Mouse (Mus musculus) lung, postnatal 4 days (tissue): ENCODE results near the gene Gm3752.
"Not testable (repeated sequence)": the region's sequence is repeated elsewhere in the genome, so short reads cannot be mapped to it uniquely, and the experiment has no call there.

Experiments
- DNase-seq, 2 experiments: peaks; one replicate each; pipeline ENCODE4 v3.0.0; 2021

The Gm3752 gene

DNA sequence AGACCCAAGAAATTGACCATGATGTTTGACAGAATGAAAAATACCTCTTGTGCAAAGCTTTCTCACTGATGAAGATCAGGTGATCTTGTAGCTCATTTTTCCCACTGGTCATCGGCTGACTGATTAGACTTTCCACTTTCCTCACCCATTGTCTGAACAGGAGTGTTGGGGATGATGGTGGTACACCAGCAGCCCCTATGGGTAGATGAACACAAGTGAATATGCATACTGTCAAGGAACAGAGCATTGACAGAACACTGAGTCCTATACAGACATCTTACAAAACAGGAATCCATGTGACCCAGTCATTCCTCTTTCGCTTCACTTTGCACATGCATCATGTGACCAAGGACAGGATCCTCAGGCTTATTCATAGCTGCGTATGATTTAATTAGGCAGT is at the start of gene Gm3752:
TSS of gene Gm3752 (minus strand) at position 101 of the 400 bp plus-strand sequence.
- DNase-seq, result not testable (repeated sequence)

DNA sequence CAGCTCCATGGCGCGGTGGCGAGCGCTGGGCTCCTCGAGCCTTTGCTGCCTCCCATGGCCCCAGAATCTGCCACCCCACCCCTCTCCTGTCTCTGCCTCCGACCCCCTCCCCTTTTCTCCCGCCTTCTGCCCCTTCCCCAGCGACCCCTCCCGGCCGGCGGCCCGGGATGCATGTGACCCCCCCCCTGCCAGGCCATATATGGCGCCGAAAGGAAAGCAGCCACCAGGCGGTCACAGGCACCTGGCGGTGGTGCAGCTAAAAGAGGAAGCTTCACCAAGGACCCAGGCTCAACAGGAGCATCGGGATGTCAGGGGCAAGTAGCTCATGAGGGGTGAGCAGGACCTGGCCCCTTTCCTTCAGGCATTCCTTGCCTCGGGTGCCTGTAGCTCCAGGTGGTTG is 5.2 kb upstream of the Gm3752 start:
- not testable (repeated sequence) for DNase-seq

DNA sequence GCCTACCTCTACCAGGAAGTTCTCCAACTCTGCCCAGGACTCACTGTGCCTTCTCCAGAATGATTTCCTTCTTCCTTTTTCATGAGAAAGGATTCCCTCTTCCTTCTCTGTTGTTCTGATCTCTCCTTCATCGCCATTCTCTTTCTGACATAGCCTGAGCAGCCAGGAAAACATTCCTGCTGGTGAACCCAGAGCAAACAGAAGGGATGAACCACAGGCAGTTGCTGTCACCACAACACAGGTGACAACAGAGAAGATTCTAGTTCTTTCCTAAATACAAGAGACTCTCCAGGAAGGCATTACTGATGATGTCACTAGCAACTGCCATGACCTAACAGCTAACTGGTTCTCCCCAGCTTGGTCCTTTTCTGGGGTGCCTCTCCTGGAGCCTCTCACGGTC is 32.7 kb downstream of the Gm3752 start, which contains the start of gene Gm3755:
TSS of gene Gm3755 (minus strand) at position 101 of the 400 bp plus-strand sequence.
- not testable (repeated sequence) for DNase-seq

DNA sequence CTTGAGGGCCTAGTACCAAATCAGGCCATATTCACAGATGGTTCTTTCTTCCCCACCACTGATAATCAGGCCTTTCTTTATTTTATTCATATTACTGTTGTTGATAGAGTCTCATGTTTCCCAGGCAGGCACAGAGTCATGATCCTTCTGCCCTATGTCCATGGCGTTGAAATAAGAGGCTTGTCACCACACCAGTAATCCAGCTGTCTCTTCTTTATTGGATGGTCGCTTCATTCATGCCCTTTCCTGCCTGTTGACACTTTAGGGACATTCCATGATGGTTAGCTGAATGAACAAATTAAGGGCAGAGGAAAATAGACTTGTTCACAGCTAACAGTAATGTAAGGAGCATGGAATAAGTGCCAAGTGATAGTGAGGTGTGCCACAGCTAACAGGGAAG is 61.1 kb downstream of the Gm3752 start:
- DNase-seq, result peak in 1 of 2 experiments; percentile 9
